Mouse (Mus musculus): ENCODE results near the gene Kif6. TPM values are rescaled to one million over a fixed set of nuclear protein-coding genes. Genes with fewer than 3 reads are reported as not detected.

Gene Kif6
- polyA plus RNA-seq, 2 experiments = 1.1 TPM

DNA sequence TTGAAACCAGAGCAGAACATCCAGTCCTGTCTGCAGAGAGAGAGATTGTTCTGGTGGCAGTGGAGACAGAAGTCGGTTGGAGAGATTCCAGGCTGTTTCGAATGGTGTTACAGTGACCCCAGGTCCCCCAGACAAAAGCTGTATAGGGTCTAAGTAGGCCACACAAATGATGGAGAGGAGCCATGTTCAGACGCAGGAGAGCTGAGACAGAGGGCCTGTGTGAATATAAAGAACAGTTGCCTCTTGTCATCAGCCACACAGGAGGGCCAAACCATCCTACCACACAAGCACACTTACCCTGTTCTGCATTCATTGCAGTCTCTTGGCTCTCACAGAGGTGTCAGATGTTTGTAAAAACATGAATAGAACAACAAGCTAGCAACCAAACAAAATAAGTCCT lies 37.4 kb downstream of the Kif6 start:
- TF ChIP-seq POLR2A (IDR thresholded peaks at IDR 0.05; ENCODE audit: borderline replicate concordance, extremely low read depth, insufficient read depth, insufficient read length) = no peak
- ATAC-seq (ENCODE audit: low FRiP score, low read depth) (no peak), DNase-seq (ENCODE audit: low spot score) (no peak)
- no peaks in the 10 kb centered on the region for H3K4me1 ChIP-seq (ENCODE audit: control insufficient read depth, insufficient read depth, low read length)
- H3K36me3 ChIP-seq (ENCODE audit: control insufficient read depth, insufficient read depth, low read length) = no peaks in the 10 kb centered on the region
- H3K9me3 ChIP-seq (ENCODE audit: control insufficient read depth, low read length) = peaks cover 6% of the 10 kb centered on the region
- H3K4me2 ChIP-seq (replicated peaks; ENCODE audit: low read depth, low read length, severe bottlenecking) = no peak overlapping the region
- H3K27me3 ChIP-seq (ENCODE audit: control insufficient read depth, insufficient read depth, low read length) = no peaks in the 10 kb centered on the region
- no peak overlapping the region for H3K27ac ChIP-seq (replicated peaks; ENCODE audit: low read depth, low read length)
- no peak overlapping the region for H3K4me3 ChIP-seq (replicated peaks; ENCODE audit: low read length)
- WGBS = 63% methylated on average over 3 of the region's 3 CpGs
- no peak overlapping the region for H3K9ac ChIP-seq (ENCODE audit: low read depth, low read length, severe bottlenecking)

DNA sequence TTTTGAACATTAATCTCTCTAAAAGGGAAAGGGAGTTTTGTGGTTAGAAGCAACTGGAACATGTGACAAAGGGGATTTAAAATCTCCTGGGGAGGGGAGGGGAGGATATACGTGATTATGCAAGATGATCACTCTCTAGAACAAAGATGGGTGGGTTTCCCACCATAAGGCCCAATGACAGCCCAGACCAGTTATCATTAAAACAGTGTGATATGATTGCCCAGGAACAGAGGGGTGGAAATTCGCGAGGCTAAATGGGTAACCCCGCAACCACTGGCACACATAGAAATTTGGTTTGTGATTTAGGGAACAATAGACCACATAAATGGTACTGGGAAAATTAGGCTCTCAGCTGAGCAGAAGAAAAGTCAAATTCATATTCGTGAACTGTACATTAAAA lies 37.9 kb downstream of the Kif6 start:
- no peak overlapping the region for H3K27ac ChIP-seq (replicated peaks; ENCODE audit: low read depth, low read length)
- WGBS = 74% methylated on average over 5 of the region's 5 CpGs
- no peaks in the 10 kb centered on the region for H3K36me3 ChIP-seq (ENCODE audit: control insufficient read depth, insufficient read depth, low read length)
- no peak overlapping the region for H3K4me2 ChIP-seq (replicated peaks; ENCODE audit: low read depth, low read length, severe bottlenecking)
- H3K27me3 ChIP-seq (ENCODE audit: control insufficient read depth, insufficient read depth, low read length) = no peaks in the 10 kb centered on the region
- no peak for TF ChIP-seq POLR2A (IDR thresholded peaks at IDR 0.05; ENCODE audit: borderline replicate concordance, extremely low read depth, insufficient read depth, insufficient read length)
- no peaks in the 10 kb centered on the region for H3K4me1 ChIP-seq (ENCODE audit: control insufficient read depth, insufficient read depth, low read length)
- ATAC-seq (ENCODE audit: low FRiP score, low read depth) (no peak), DNase-seq (ENCODE audit: low spot score) (no peak)
- peaks cover 6% of the 10 kb centered on the region for H3K9me3 ChIP-seq (ENCODE audit: control insufficient read depth, low read length)
- H3K4me3 ChIP-seq (replicated peaks; ENCODE audit: low read length) = no peak overlapping the region
- no peak overlapping the region for H3K9ac ChIP-seq (ENCODE audit: low read depth, low read length, severe bottlenecking)

DNA sequence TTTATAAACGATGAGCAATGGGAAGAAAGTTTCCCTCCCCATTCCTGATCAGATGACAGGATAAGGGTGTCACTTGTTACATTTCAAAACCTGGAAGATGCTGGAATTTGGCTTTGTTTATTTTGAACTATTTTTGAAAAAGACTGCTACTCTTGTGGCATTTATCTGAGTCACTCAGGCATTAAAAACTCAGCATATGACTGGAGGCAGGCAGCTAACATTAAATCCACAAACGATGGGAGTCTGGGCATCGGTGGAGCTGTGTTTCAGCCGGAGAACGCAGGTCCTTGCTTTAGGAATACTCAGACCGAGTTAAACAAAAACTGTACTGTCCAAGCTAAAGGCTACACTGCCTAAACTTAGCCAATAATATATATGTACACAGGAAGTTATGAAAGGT lies 46.7 kb downstream of the Kif6 start:
- no peak for TF ChIP-seq POLR2A (IDR thresholded peaks at IDR 0.05; ENCODE audit: borderline replicate concordance, extremely low read depth, insufficient read depth, insufficient read length)
- DNase-seq (ENCODE audit: low spot score) (no peak), ATAC-seq (ENCODE audit: low FRiP score, low read depth) (no peak)
- H3K4me1 ChIP-seq (ENCODE audit: control insufficient read depth, insufficient read depth, low read length) = peaks cover 6% of the 10 kb centered on the region
- no peaks in the 10 kb centered on the region for H3K9me3 ChIP-seq (ENCODE audit: control insufficient read depth, low read length)
- no peaks in the 10 kb centered on the region for H3K36me3 ChIP-seq (ENCODE audit: control insufficient read depth, insufficient read depth, low read length)
- 62% methylated on average over 6 of the region's 6 CpGs for WGBS
- H3K9ac ChIP-seq (ENCODE audit: low read depth, low read length, severe bottlenecking) = no peak overlapping the region
- no peak overlapping the region for H3K4me2 ChIP-seq (replicated peaks; ENCODE audit: low read depth, low read length, severe bottlenecking)
- H3K27me3 ChIP-seq (ENCODE audit: control insufficient read depth, insufficient read depth, low read length) = no peaks in the 10 kb centered on the region
- no peak overlapping the region for H3K4me3 ChIP-seq (replicated peaks; ENCODE audit: low read length)
- H3K27ac ChIP-seq (replicated peaks; ENCODE audit: low read depth, low read length) = no peak overlapping the region

DNA sequence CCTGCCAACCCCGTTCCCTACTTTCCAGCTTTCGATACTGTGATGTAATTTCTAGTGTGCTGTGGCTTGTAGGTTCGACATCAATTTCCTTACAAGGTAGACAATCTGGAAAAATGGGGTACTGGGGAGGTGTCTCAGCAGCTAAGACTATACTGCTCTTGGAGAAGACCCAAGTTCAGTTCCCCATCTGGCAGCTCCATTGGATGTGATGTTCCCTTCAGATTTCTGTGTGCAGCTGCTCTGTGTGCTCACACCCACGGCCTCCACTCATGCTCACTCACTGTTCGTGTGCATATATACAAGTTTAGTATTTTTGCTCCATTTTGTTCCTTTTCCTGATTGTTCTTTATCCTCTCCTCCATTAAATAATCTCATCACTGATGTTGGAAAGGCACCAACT lies 51.8 kb downstream of the Kif6 start:
- DNase-seq (ENCODE audit: low spot score) (no peak), ATAC-seq (ENCODE audit: low FRiP score, low read depth) (no peak)
- Histone ChIP-seq H3K4me1 (ENCODE audit: control insufficient read depth, insufficient read depth, low read length) (no peaks in the 10 kb centered on the region), H3K4me3 (replicated peaks; ENCODE audit: low read length) (no peak overlapping the region), H3K9ac (ENCODE audit: low read depth, low read length, severe bottlenecking) (no peak overlapping the region), H3K27me3 (ENCODE audit: control insufficient read depth, insufficient read depth, low read length) (no peaks in the 10 kb centered on the region), H3K4me2 (replicated peaks; ENCODE audit: low read depth, low read length, severe bottlenecking) (no peak overlapping the region), H3K36me3 (ENCODE audit: control insufficient read depth, insufficient read depth, low read length) (no peaks in the 10 kb centered on the region), H3K9me3 (ENCODE audit: control insufficient read depth, low read length) (no peaks in the 10 kb centered on the region), H3K27ac (replicated peaks; ENCODE audit: low read depth, low read length) (no peak overlapping the region)
- no peak for TF ChIP-seq POLR2A (IDR thresholded peaks at IDR 0.05; ENCODE audit: borderline replicate concordance, extremely low read depth, insufficient read depth, insufficient read length)
- WGBS = 89% methylated on average over 5 of the region's 5 CpGs

DNA sequence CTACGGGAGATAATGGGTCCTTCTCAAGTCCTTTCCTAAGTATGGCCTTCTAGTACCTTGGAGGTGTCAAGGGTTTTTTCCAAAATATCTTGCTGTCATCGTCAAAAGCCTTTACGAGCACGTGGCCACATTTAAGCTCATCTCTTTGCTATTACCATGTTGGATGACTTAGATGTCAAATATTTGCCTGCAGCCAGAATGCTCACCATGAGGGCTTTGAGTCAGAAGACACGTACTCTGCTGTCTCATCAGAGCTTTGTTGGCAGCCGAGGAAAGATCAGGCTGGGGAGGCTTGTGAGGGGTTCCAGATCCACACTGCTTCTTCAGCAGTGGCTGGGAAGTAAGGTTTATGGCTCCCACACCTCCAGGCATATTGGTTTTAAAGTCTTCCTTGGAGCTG lies 53.4 kb downstream of the Kif6 start:
- no peak for ATAC-seq (ENCODE audit: low FRiP score, low read depth)
- no peak overlapping the region for H3K27ac ChIP-seq (replicated peaks; ENCODE audit: low read depth, low read length)
- TF ChIP-seq POLR2A (IDR thresholded peaks at IDR 0.05; ENCODE audit: borderline replicate concordance, extremely low read depth, insufficient read depth, insufficient read length) = no peak
- H3K4me1 ChIP-seq (ENCODE audit: control insufficient read depth, insufficient read depth, low read length) = no peaks in the 10 kb centered on the region
- H3K36me3 ChIP-seq (ENCODE audit: control insufficient read depth, insufficient read depth, low read length) = no peaks in the 10 kb centered on the region
- no peaks in the 10 kb centered on the region for H3K9me3 ChIP-seq (ENCODE audit: control insufficient read depth, low read length)
- no peak overlapping the region for H3K9ac ChIP-seq (ENCODE audit: low read depth, low read length, severe bottlenecking)
- H3K4me3 ChIP-seq (replicated peaks; ENCODE audit: low read length) = no peak overlapping the region
- H3K27me3 ChIP-seq (ENCODE audit: control insufficient read depth, insufficient read depth, low read length) = no peaks in the 10 kb centered on the region
- H3K4me2 ChIP-seq (replicated peaks; ENCODE audit: low read depth, low read length, severe bottlenecking) = no peak overlapping the region
- WGBS = 77% methylated on average over 6 of the region's 6 CpGs
- DNase-seq (ENCODE audit: low spot score) = no peak

DNA sequence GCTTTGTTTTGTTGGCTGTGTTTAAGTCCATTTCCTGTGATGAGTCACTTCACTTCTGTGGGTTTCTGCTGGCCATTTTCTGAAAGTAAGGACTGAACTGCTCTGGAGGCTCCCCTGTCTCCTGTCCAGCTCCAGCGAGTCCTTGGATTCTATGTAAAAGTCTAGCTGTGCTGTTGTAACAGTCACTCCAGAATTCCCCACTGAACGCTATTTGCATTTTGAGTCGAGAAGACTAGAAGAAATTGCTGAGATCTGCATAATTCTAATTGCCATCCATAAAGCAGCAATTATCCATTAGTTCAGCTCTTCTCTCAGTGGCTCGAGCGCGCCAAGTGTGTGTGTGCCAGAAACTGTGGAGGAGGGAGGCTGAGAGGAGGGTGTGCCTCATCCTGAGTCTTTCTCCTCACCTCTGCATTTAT lies 57.0 kb downstream of the Kif6 start:
- Histone ChIP-seq H3K27ac (replicated peaks; ENCODE audit: low read depth, low read length) (no peak overlapping the region), H3K9me3 (ENCODE audit: control insufficient read depth, low read length) (no peaks in the 10 kb centered on the region), H3K27me3 (ENCODE audit: control insufficient read depth, insufficient read depth, low read length) (no peaks in the 10 kb centered on the region), H3K9ac (ENCODE audit: low read depth, low read length, severe bottlenecking) (no peak overlapping the region), H3K36me3 (ENCODE audit: control insufficient read depth, insufficient read depth, low read length) (no peaks in the 10 kb centered on the region), H3K4me2 (replicated peaks; ENCODE audit: low read depth, low read length, severe bottlenecking) (no peak overlapping the region), H3K4me1 (ENCODE audit: control insufficient read depth, insufficient read depth, low read length) (peaks cover 5% of the 10 kb centered on the region; the same call in 1 of the 2 replicates), H3K4me3 (replicated peaks; ENCODE audit: low read length) (no peak overlapping the region)
- DNase-seq (ENCODE audit: low spot score) (no peak), ATAC-seq (ENCODE audit: low FRiP score, low read depth) (no peak)
- WGBS = 73% methylated on average over 6 of the region's 6 CpGs
- no peak for TF ChIP-seq POLR2A (IDR thresholded peaks at IDR 0.05; ENCODE audit: borderline replicate concordance, extremely low read depth, insufficient read depth, insufficient read length)
